Mouse (Mus musculus): ENCODE data around the gene Bub1. TPM values are rescaled to one million over a fixed set of nuclear protein-coding genes. Genes with fewer than 3 reads are reported as not detected.

Gene Bub1
- total RNA-seq (2015; ENCODE audit: low replicate concordance) (17.6 and 31.1 TPM in 2 replicates), total RNA-seq (2017; ENCODE audit: low replicate concordance) (18.7 and 20.6 TPM in 2 replicates)

GRCm38 (mm10) chr2:127831401-127832102 is at the start of gene Bub1:
Gene Bub1 (minus strand): TSS chr2:127831865.
- peak; percentile 99 for ATAC-seq (replicated peaks; ENCODE audit: low FRiP score, poor library complexity, severe bottlenecking)

- no peak for ATAC-seq (replicated peaks; ENCODE audit: low FRiP score, poor library complexity, severe bottlenecking)
Measured at GRCm38 (mm10) chr2:127881063-127881462, 49.4 kb upstream of the Bub1 start.

GRCm38 (mm10) chr2:127864381-127864780 is 32.7 kb upstream of the Bub1 start:
- no peak for ATAC-seq (replicated peaks; ENCODE audit: low FRiP score, poor library complexity, severe bottlenecking)

GRCm38 (mm10) chr2:127854332-127854991 is 22.8 kb upstream of the Bub1 start:
- no peak for ATAC-seq (replicated peaks; ENCODE audit: low FRiP score, poor library complexity, severe bottlenecking)

- no peak for ATAC-seq (replicated peaks; ENCODE audit: low FRiP score, poor library complexity, severe bottlenecking)
Measured at GRCm38 (mm10) chr2:127850371-127850770, 18.7 kb upstream of the Bub1 start.

- ATAC-seq (replicated peaks; ENCODE audit: low FRiP score, poor library complexity, severe bottlenecking) = no peak
Measured at GRCm38 (mm10) chr2:127846571-127846970, 14.9 kb upstream of the Bub1 start.

- no peak for ATAC-seq (replicated peaks; ENCODE audit: low FRiP score, poor library complexity, severe bottlenecking)
Measured at GRCm38 (mm10) chr2:127846008-127846407, 14.3 kb upstream of the Bub1 start.

GRCm38 (mm10) chr2:127845346-127845982 is 13.8 kb upstream of the Bub1 start:
- ATAC-seq (replicated peaks; ENCODE audit: low FRiP score, poor library complexity, severe bottlenecking) = 0 out of 2 replicates have a peak, but pooled peaks have one; percentile 46

- ATAC-seq (replicated peaks; ENCODE audit: low FRiP score, poor library complexity, severe bottlenecking) = no peak
Measured at GRCm38 (mm10) chr2:127842421-127842820, 10.8 kb upstream of the Bub1 start.

GRCm38 (mm10) chr2:127841402-127841801 is 9.7 kb upstream of the Bub1 start:
- no peak for ATAC-seq (replicated peaks; ENCODE audit: low FRiP score, poor library complexity, severe bottlenecking)

GRCm38 (mm10) chr2:127839425-127839824 is 7.8 kb upstream of the Bub1 start:
- no peak for ATAC-seq (replicated peaks; ENCODE audit: low FRiP score, poor library complexity, severe bottlenecking)

- ATAC-seq (replicated peaks; ENCODE audit: low FRiP score, poor library complexity, severe bottlenecking) = no peak
Measured at GRCm38 (mm10) chr2:127838576-127838975, 6.9 kb upstream of the Bub1 start, which contains the start of gene Acoxl. Gene Acoxl (plus strand): TSS chr2:127838876.

- peak; percentile 69 for ATAC-seq (replicated peaks; ENCODE audit: low FRiP score, poor library complexity, severe bottlenecking)
Measured at GRCm38 (mm10) chr2:127832833-127833190, 1.1 kb upstream of the Bub1 start.

- ATAC-seq (replicated peaks; ENCODE audit: low FRiP score, poor library complexity, severe bottlenecking) = peak; percentile 7; the same call in 1 of the 2 replicates
Measured at GRCm38 (mm10) chr2:127832103-127832832, 603 bp upstream of the Bub1 start.

GRCm38 (mm10) chr2:127791919-127792603 is 39.6 kb downstream of the Bub1 start, which contains the start of gene Mtln:
Gene Mtln (minus strand): TSS chr2:127792488.
- peak; percentile 87 for ATAC-seq (replicated peaks; ENCODE audit: low FRiP score, poor library complexity, severe bottlenecking)

- no peak for ATAC-seq (replicated peaks; ENCODE audit: low FRiP score, poor library complexity, severe bottlenecking)
Measured at GRCm38 (mm10) chr2:127789651-127790270, 41.9 kb downstream of the Bub1 start.

- ATAC-seq (replicated peaks; ENCODE audit: low FRiP score, poor library complexity, severe bottlenecking) = peak; percentile 60
Measured at GRCm38 (mm10) chr2:127789138-127789537, 42.5 kb downstream of the Bub1 start.

- ATAC-seq (replicated peaks; ENCODE audit: low FRiP score, poor library complexity, severe bottlenecking) = peak; percentile 92
Measured at GRCm38 (mm10) chr2:127788440-127789116, 43.1 kb downstream of the Bub1 start, which contains the start of gene Nphp1. Gene Nphp1 (minus strand): TSS chr2:127788897.
